Mouse (Mus musculus): Measurements from ENCODE around the gene L2hgdh.
"Not testable (repeated sequence)": the region's sequence is repeated elsewhere in the genome, so short reads cannot be mapped to it uniquely, and the experiment has no call there.

L2hgdh gene

DNA sequence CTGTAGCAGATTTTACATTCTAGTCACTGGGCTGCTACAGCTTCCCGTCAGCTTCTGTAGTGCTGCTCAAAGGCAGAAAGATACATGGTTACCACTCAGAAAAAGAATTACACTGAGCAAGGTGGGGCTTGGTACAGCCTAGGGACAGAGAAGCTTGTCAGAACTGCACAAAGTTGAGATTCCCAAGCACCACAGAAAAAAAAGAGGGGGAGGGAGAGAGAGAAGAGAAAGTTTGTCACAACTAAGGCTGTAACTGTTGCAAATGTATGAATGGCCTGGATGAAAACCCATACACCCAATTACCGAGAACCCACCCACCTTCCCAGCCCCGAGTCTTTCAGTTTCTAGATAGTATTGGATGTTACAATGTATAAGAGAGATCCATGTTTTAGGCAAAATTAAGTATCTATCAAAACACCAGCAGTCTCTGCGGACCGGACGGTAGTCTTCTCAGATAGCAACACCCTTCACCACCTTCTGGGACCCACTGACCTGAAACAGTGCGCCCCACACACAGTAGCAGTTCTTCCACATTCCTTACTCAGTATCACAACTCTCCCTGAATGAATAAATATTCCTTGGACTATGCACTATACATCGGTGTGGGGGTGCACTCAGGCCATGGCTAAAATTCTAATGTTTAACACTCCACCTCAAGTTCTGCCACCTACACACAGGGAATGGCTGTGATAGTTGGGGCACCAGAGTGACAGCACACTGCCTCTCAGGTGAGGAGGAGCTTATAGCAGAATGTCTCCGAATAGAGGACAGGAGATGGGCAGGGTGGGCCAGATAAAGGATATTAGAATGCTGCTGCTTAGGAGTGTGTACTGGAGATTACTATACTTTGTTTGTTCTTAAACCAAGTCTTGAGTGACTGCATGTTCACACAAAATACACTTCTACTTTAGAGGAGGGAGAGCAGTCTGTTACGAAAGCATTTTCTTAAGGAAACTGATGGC lies 49.8 kb downstream of the L2hgdh start:
- no peak for DNase-seq (ENCODE audit: low read depth in 1 of 2, low spot score in 2 of 2)

DNA sequence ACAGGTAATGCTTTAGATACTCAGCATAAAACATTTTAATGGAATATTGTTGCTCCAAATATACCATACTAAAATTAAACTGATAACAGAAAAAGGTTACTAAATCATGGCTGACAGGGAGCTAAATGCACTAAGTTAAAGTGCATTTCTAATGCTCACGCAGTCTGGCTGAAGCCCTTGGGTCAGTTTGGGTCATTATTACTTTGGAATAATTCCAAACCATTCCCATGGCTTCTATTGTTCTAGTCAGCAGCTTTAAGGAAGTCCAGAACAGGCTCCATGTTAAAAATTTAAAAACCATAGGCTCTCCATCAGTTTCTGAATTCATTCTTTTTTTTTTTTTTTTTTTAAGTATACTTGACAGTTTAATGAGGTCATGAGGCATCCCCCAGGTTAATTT lies 50.5 kb downstream of the L2hgdh start:
- no peak for DNase-seq (ENCODE audit: low read depth in 1 of 2, low spot score in 2 of 2)

DNA sequence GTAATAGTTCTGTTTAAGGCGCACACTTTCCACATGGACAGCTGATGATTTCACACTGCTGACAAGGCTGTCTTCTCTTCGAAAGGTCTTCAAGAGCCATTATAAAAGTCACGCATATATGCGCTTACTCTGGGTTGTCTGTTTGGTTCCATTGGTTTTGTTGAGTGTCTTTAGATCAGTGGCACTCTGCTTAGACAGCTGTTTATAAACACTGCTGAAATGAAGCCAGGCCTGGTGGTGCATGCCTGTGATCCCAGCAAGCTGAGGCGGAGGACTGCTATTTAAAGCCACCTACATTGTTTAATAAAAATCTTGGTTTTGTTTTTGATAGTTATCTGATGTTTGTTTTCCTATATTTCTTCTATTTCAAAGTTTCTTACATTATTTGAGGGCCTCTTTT lies 58.0 kb downstream of the L2hgdh start:
- DNase-seq (ENCODE audit: low read depth in 1 of 2, low spot score in 2 of 2): no peak

DNA sequence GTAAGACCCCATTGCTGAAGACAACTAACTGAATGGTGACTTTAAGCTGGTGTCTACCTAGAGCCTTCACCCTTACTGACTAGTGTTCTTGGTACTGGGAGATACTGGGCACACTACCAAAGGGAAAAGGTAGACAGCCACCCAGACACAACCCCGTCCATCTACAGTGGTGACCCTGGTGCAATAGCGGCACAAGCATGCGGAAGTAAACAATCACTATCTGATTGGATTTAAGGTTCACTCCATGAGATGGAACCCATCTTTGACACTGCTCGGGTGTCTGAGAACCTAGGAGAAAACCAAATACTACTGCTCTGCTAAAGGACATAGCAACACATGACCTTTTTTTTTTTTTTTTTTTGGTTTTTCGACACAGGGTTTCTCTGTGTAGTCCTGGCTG lies 63.0 kb downstream of the L2hgdh start:
- DNase-seq (ENCODE audit: low read depth in 1 of 2, low spot score in 2 of 2): no peak

DNA sequence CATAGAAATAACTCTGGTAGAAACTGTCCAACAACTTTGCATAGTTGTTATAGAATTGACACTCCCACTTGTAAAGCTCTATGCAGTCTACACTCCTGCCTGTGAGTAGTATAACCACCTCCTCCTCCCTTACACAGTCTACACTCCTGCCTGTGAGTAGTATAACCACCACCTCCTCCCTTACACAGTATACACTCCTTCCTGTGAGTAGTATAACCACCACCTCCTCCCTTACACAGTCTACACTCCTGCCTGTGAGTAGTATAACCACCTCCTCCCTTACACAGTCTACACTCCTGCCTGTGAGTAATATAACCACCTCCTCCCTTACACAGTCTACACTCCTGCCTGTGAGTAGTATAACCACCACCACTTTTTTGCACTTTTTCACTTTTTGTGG lies 70.7 kb downstream of the L2hgdh start:
- DNase-seq (ENCODE audit: low read depth in 1 of 2, low spot score in 2 of 2): not testable (repeated sequence)

DNA sequence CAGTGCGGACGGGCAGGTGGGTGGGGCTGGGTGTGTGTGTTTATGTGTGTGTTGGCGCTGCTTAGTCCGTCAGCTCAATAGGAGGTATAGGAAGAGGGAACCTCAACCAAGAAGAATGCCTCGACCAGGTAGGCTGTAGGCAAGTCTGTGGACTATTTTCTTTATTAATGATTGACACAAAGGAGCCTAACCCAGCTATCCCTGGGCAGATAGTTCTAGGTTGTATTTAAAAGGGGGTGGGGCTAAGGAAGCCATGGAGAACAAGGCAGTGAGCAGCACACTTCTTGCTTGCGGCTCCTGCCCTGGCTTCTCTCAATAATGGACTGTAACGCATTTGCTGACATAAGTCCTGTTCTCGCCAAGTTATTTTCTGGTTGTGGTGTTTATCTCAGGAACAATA lies 75.2 kb downstream of the L2hgdh start:
- no peak for DNase-seq (ENCODE audit: low read depth in 1 of 2, low spot score in 2 of 2)

DNA sequence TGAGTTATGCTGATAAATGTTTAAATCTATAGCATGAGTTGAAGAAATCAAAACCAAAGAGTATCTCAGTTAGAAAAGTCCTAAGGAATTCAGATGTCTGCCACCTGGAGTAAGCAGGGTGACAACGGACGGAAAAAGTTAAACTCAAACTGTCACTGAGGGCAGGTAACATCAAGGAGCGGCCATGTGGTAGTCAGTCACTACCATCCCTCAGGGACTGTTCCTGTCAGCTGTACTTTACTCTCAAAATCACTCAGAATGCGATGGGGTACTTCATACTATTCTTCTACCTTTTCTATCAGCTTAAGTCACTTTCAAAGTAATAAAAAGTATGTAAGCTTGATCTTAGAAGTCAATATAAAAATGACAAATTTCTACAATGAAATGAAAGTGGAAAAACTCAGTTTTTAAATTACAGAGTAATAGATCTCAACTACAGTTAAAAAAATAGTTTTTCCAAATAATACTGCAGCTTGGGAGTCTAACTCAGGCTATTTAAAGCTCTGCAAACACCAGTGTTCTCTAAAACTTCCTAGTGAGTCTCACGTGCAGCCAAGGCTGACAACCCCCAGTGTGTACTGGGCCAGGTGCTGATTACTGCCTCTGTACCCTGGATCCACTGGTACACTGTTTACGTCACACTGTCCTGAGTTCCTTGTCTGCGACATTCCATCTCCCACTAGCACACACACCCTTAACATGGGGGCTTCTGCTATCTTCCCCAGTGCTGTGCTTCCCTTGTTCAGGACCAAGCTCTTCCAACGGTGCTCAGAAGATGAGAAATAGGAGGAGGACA lies 78.7 kb downstream of the L2hgdh start:
- DNase-seq (ENCODE audit: low read depth in 1 of 2, low spot score in 2 of 2): no peak

DNA sequence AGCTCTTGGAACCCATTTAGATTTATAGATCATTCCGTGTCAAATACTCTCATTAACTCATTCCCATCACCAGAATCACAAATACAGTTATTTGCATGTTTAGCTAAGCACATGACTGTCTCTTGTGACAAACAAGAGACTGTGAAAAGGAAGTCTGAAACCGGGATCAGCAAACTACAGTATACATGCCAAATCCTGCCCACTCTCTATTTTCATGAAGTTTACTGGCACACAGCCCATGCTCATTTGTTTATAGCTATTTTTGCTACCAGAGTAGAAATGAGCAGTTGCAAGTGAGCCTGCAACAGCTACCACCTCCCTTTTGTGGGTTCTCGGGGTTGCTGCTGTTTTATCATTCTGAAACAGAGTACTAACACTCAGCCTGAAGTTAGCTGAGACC lies 79.8 kb downstream of the L2hgdh start:
- DNase-seq (ENCODE audit: low read depth in 1 of 2, low spot score in 2 of 2): no peak

DNA sequence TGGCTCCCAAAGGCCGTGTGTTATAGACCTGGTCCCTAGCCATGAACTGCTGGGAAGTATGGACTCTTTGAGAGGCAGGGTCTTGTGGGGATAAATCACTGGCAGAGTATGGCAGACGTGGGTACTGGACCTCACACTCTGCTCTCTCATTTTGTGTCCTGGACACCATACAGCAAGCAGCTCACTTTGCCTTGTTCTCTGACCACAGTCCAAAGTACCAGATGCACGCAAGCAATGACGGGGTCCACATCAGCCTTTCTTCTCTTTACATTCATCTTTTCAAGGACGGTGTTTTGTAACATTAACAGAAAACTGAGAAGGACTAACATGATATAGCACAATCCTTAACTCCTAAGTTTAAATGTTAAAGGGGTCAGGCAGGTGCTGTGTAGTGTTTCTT lies 81.8 kb downstream of the L2hgdh start:
- DNase-seq (ENCODE audit: low read depth in 1 of 2, low spot score in 2 of 2): no peak
